ENCODE assay signal across 11 mouse cellular contexts in genomic region chr12:46992343-46992742, GRCm38 (mm10).
A peak's percentile ranks its signal among the peaks of the same experiment; 100 is the strongest.
DNase-seq lines count a peak whose midpoint lies in the region; ATAC-seq lines count a peak whose summit lies in the region.
"Had no signal": no experiment of that assay in that cellular context is flagged by ENCODE, and none has a peak within 500 bp of the region (broad histone marks: within the 10 kb centered on the region; RNA-seq: fewer than 3 reads in every experiment).

No protein-coding gene starts in this region.

- H3K4me1 ChIP-seq in kidney, embryonic 14.5 days (ENCODE audit: control insufficient read depth, insufficient read depth, low read length): no peaks in the 10 kb centered on the region
- no peaks in the 10 kb centered on the region for H3K4me1 ChIP-seq in forebrain, embryonic 14.5 days (ENCODE audit: control insufficient read depth, insufficient read depth, low read length)
- H3K4me1 ChIP-seq: forebrain, embryonic 10.5 days; liver, embryonic 15.5 days had no signal

- H3K36me3 ChIP-seq in kidney, embryonic 14.5 days (ENCODE audit: control insufficient read depth, insufficient read depth, low read length): no peaks in the 10 kb centered on the region
- H3K36me3 ChIP-seq in forebrain, embryonic 14.5 days (ENCODE audit: control insufficient read depth, insufficient read depth, low read length): no peaks in the 10 kb centered on the region
- H3K36me3 ChIP-seq: forebrain, embryonic 10.5 days; liver, embryonic 15.5 days had no signal

- H3K27ac ChIP-seq in kidney, embryonic 14.5 days (ENCODE audit: low read depth, low read length): no peak overlapping the region
- no peak overlapping the region for H3K27ac ChIP-seq in forebrain, embryonic 14.5 days (ENCODE audit: low read depth, low read length)
- H3K27ac ChIP-seq: forebrain, embryonic 10.5 days; liver, embryonic 15.5 days; macrophage had no signal

- WGBS in kidney, embryonic 14.5 days: 79% methylated on average over 1 of the region's 1 CpGs
- 84% methylated on average over 1 of the region's 1 CpGs for WGBS in forebrain, embryonic 14.5 days

- DNase-seq in kidney, postnatal 10 days: peak; percentile 15
- DNase-seq in NIH3T3 (ENCODE audit: low read depth): peak; percentile 67
- peak; percentile 39 for DNase-seq in adrenal gland, postnatal 14 days
- DNase-seq in heart, adult 8-10 months (ENCODE audit: low spot score): peak; percentile 63
- no peak for DNase-seq in frontal cortex, postnatal 36 days (ENCODE audit: low spot score in 2 of 2)
- no peak for DNase-seq in forebrain, embryonic 14.5 days (ENCODE audit: low spot score)

- no peaks in the 10 kb centered on the region for H3K9me3 ChIP-seq in kidney, embryonic 14.5 days (ENCODE audit: control insufficient read depth, low read length)
- H3K9me3 ChIP-seq in forebrain, embryonic 14.5 days (replicated peaks; ENCODE audit: control insufficient read depth, low read length): no peaks in the 10 kb centered on the region
- H3K9me3 ChIP-seq: forebrain, embryonic 10.5 days; liver, embryonic 15.5 days had no signal

- H3K9ac ChIP-seq in kidney, embryonic 14.5 days (ENCODE audit: low read depth, low read length): no peak overlapping the region
- no peak overlapping the region for H3K9ac ChIP-seq in forebrain, embryonic 14.5 days (ENCODE audit: low read length)
- H3K9ac ChIP-seq: liver, embryonic 15.5 days had no signal

- no peak for ATAC-seq in kidney, embryonic 14.5 days (ENCODE audit: low FRiP score, low TSS enrichment)
- ATAC-seq in forebrain, embryonic 14.5 days: no peak
- no peak for ATAC-seq in granulocyte monocyte progenitor cell, adult 5-6 weeks (replicated peaks; ENCODE audit: poor library complexity, severe bottlenecking)

- no peak overlapping the region for H3K4me2 ChIP-seq in kidney, embryonic 14.5 days (replicated peaks; ENCODE audit: low read depth, low read length)
- H3K4me2 ChIP-seq in forebrain, embryonic 14.5 days (ENCODE audit: low read length): no peak overlapping the region
- H3K4me2 ChIP-seq: liver, embryonic 15.5 days had no signal

- no peak overlapping the region for H3K4me3 ChIP-seq in kidney, embryonic 14.5 days (ENCODE audit: low read length)
- H3K4me3 ChIP-seq in forebrain, embryonic 14.5 days (ENCODE audit: low read depth, low read length): no peak overlapping the region
- H3K4me3 ChIP-seq: forebrain, embryonic 10.5 days; liver, embryonic 15.5 days had no signal

- no peaks in the 10 kb centered on the region for H3K27me3 ChIP-seq in kidney, embryonic 14.5 days (ENCODE audit: control insufficient read depth, insufficient read depth, low read length)
- no peaks in the 10 kb centered on the region for H3K27me3 ChIP-seq in forebrain, embryonic 14.5 days (replicated peaks; ENCODE audit: control insufficient read depth, insufficient read depth, low read length)
- H3K27me3 ChIP-seq: liver, embryonic 15.5 days had no signal

Comparison
In these comparisons a context has a peak if more than half of its experiments do, and no peak if none do; other contexts are left out.
1. DNase-seq: peak in kidney, postnatal 10 days (single experiment), NIH3T3 (single experiment), adrenal gland, postnatal 14 days (single experiment) and heart, adult 8-10 months (single experiment); none in frontal cortex, postnatal 36 days (0 of 2) and forebrain, embryonic 14.5 days (single experiment).